Mouse (Mus musculus): ENCODE results near the gene Syngap1.
"Not testable (repeated sequence)": the region's sequence is repeated elsewhere in the genome, so short reads cannot be mapped to it uniquely, and the experiment has no call there.

The Syngap1 gene

GRCm38 (mm10) chr17:26956895-26957294 lies 15.8 kb downstream of the Syngap1 start:
- no peak for DNase-seq

GRCm38 (mm10) chr17:26957872-26958271 lies 16.8 kb downstream of the Syngap1 start:
- no peak for DNase-seq

GRCm38 (mm10) chr17:26958880-26959279 lies 17.8 kb downstream of the Syngap1 start:
- DNase-seq: no peak

- no peak for DNase-seq
Measured at GRCm38 (mm10) chr17:26959815-26960214, 18.8 kb downstream of the Syngap1 start.

GRCm38 (mm10) chr17:26961572-26962240 lies 20.7 kb downstream of the Syngap1 start:
- no peak for DNase-seq

GRCm38 (mm10) chr17:26966993-26967392 lies 25.9 kb downstream of the Syngap1 start:
- no peak for DNase-seq

GRCm38 (mm10) chr17:26967477-26967876 lies 26.4 kb downstream of the Syngap1 start:
- DNase-seq: no peak

DNA sequence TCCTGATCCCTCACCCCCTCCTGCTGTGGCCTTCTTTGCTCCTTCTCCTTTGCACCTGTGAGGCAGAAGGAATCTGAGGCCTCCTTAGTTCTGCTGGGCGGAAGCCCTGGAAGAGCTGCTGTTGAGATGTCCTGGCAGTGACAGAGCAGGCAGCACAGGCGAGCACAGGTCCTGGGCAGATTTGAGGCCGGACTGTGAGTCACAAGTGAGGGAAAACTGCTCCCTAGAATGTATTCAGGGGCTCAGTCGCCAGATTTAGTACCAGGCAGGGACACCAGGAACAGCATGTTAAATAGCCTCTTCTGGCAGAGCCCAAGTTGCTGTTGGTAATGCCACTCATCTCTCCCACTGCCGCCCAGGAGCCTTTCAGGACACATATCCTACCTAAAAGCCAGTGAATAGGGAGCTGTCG lies 27.2 kb downstream of the Syngap1 start:
- no peak for DNase-seq

DNA sequence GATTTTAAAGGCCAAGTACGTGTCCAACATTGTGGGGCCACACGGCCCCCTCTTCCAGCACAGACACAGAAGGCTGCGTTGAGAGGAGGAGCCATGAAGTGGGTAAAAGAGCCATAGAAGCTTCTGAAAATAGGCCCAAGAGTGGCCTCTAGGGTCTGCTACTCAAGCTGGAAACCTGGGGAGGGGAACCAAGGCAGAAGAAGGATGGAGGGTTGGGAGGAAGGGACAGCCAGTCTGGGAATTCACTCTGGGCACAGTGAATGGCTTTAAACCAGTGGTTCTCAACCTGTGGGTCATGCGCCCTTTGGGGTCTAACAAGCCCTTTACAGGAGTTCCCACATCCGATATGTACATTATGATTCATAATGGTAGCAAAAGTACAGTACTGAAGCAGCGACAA lies 28.2 kb downstream of the Syngap1 start:
- DNase-seq: no peak

GRCm38 (mm10) chr17:26970221-26970620 lies 29.2 kb downstream of the Syngap1 start:
- DNase-seq: no peak

DNA sequence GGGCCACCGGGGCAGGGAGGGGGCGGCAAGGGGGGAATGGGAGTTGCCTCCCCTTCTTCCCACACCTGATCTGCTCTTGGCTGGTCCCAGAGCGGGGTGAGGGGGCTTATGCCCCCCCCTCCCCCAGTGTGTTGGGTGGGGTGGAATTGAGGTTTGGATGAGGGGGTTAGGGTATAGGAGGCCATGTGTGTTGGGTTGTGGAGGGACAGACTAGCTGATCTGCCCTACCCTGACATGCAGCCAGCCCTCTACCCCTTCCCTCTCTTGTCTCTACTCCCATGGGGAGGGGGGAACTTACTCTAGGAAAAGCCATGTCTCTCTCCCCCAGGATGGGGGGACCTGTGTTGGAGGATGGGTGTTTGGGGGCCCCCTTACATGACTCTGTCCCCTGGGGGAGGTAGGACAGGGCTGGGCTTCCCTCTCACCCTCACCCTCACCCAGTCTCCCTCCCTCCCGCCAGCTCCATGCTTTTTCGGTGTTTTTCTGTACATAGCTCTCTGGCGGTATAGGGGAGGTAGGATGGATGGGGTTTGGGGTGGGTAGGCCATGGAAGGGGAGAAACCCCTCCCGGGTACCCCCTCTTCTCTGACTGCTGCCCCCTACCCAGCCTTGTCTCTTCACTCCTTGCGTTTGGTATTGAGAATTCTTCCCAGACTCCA lies 30.3 kb downstream of the Syngap1 start:
- no peak for DNase-seq

DNA sequence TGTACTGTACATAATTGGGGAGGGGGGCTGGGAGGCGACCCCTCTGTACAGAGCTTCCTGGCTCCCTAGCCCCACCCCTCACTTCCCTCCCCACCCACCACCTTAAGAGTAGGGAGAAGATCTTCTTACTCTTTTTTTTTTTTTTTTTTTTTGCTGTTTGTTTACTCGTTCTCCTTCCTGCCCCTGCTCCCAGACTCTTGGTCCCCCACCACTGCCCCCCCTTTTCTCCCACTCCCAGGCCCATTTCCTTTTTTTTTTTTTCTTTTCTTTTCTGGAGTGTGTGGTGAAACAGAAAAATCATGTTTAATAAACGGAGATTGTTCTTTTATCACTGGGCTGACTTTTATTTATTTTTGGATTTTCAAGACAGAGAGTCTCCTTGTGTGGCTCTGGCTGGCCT lies 31.1 kb downstream of the Syngap1 start:
- no peak for DNase-seq

GRCm38 (mm10) chr17:26972703-26973574 lies 31.9 kb downstream of the Syngap1 start, which contains the start of gene Zbtb9:
TSS of gene Zbtb9 (plus strand) at chr17:26973167.
- DNase-seq: peak; percentile 96

DNA sequence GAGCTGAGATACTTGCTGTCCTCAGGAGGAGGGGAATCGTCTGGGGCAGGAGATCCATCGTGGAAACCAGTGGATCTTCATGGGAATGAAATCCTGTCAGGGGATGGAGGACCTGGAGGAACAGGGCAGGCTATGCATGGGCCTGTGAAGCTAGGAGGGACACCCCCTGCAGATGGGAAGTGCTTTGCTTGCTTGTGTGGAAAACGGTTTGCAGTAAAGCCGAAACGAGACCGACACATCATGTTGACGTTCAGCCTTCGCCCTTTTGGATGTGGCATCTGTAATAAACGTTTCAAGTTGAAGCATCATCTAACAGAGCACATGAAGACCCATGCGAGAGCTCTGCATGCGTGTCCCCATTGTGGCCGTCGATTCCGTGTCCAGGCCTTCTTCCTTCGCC lies 33.5 kb downstream of the Syngap1 start:
- no peak for DNase-seq

GRCm38 (mm10) chr17:26975415-26975814 lies 34.4 kb downstream of the Syngap1 start:
- DNase-seq: no peak

- DNase-seq: not testable (repeated sequence)
Measured at GRCm38 (mm10) chr17:26977354-26977753, 36.3 kb downstream of the Syngap1 start.

- DNase-seq: no peak
Measured at GRCm38 (mm10) chr17:26979426-26979825, 38.4 kb downstream of the Syngap1 start.

- DNase-seq: no peak
Measured at GRCm38 (mm10) chr17:26981050-26981449, 40.0 kb downstream of the Syngap1 start.

GRCm38 (mm10) chr17:26983382-26983781 lies 42.3 kb downstream of the Syngap1 start:
- no peak for DNase-seq

DNA sequence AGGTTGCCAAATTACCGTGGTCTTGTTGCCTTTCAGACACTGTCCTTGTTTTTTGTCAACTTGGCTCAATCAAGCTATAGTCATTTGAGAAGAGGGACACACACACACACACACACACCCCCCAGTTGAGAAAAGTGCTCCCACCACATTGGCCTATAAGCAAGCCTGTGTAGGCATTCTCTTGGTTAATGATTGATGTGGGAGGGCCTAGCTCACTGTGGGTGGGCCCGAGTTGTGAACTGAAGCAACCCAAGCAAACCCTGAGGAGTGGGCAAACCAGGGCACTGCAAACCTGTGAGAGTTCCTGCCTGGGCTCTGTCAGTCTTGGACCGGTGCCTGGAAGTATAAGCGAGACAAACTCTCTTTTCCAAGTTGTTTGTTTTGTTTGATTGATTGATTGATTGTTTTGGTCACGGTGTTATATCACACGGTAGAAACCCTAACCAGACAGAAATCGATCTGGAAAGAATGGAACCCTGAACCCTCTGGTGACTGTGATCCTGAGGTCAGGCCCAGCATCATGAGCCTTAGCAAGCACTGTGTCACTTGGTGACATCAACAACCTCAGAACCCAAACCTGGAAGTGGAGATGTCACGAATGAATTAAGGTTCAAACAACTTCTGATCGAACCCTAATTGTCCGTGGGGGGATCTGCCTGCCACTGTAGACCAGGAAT lies 44.6 kb downstream of the Syngap1 start:
- no peak for DNase-seq

- no peak for DNase-seq
Measured at GRCm38 (mm10) chr17:26990521-26990920, 49.5 kb downstream of the Syngap1 start.

DNA sequence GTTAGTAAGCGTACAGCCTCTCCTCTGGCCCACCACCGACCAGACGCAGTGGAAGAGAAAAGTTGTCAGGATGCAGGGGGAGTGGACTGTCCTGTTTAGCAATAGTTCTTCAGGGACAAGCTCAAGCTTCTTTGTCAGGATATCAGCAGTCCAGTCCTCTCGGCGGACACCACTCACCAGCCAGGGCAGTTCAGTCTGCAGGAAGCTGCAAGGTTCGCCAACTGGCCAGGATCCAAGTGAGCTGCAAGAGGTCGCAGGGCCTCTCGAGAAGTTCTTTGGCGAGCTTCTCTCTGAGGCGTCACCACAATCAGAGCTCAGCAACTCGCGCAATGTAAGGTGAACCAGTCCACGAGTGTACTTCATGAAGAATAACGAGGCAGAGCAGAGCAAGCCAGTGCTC lies 53.4 kb downstream of the Syngap1 start:
- peak; percentile 61 for DNase-seq

- no peak for DNase-seq
Measured at GRCm38 (mm10) chr17:26995006-26995405, 54.0 kb downstream of the Syngap1 start.

Data from kidney, adult 9 months (tissue).